Mouse (Mus musculus) C2C12 (cell line): ENCODE results near the gene Cradd.

Experiments used
- CEBPB ChIP-seq: IDR thresholded peaks from one replicate; pipeline ENCODE4 v1.6.1; 2011; ENCODE audit warnings: low read depth, mild to moderate bottlenecking, control low read depth, moderate library complexity
- CTCF ChIP-seq: IDR thresholded peaks from one replicate; pipeline ENCODE4 v1.5.1; 2011; ENCODE audit not compliant: control insufficient read depth, insufficient read depth, insufficient read length
- MAX ChIP-seq: IDR thresholded peaks from one replicate; pipeline ENCODE4 v1.6.1; 2011; ENCODE audit warnings: mild to moderate bottlenecking, control low read depth
- MYOD1 ChIP-seq: IDR thresholded peaks from one replicate; pipeline ENCODE4 v1.6.1; 2011; ENCODE audit warnings: low read depth; ENCODE audit not compliant: control insufficient read depth, insufficient read length
- MYOG ChIP-seq: IDR thresholded peaks from one replicate; pipeline ENCODE4 v1.6.1; 2011; ENCODE audit not compliant: control insufficient read depth, insufficient read length; ENCODE audit errors: extremely low read depth
- USF1 ChIP-seq: IDR thresholded peaks from one replicate; pipeline ENCODE4 v1.6.1; 2011; ENCODE audit warnings: low read depth, mild to moderate bottlenecking, control low read depth, moderate library complexity

DNA sequence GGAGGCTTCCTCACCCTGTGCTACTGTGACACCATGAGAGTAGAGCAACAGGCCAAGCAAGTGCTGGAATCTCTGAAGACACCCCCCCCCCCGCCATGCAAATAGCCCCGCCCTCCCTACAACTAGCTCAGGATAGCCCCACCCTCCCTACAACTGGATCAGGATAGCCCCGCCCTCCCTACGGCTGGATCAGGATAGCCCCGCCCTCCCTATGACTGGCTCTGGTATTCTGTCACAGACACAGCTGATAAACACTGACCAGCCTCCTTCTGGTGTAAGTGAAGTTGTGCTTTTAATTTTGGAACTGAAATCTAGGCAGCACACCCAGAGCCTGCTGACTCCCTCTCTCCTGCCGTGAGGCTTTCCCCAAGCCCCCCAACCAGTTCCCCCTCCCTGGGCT is 75.6 kb downstream of the Cradd start:
- TF ChIP-seq CTCF (no peak), USF1 (no peak), MYOD1 (no peak), MYOG (no peak), MAX (no peak), CEBPB (no peak)
